In the genomic region with DNA sequence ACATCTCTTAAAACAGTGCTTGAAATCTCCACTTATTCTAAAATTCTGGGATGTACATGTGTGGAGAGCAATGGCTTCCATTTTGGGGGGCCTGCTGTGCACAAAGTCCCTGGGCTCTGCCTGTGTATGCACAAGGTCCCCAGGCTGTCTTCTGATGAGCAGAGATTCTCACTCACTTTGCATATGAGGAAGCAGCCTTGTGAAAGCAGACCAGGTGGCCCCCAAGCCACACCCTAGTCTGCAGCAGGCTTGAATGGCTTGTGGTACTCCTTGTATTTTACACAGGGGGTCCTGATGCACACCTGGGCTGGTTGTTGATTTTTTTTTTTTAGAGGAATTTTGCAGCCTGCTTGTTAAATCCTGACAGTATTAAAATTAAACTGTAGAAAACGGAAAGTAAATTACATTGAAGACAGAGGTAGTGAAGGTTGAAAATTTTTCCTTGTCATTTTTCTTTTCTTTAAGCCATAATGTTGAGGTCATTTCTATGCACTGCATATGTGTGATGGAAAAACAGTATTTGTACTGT, we compare ENCODE assay signal across 19 mouse cellular contexts.
A peak's percentile ranks its signal among the peaks of the same experiment; 100 is the strongest.
DNase-seq lines count a peak whose midpoint lies in the region; ATAC-seq lines count a peak whose summit lies in the region.
"Had no signal": no experiment of that assay in that cellular context is flagged by ENCODE, and none has a peak within 500 bp of the region (broad histone marks: within the 10 kb centered on the region; RNA-seq: fewer than 3 reads in every experiment).

No protein-coding gene starts in this region.

- ATAC-seq in neutrophil, adult 5-6 weeks (ENCODE audit: extremely low read depth, insufficient number of reproducible peaks, low FRiP score, poor library complexity, severe bottlenecking) = peak; percentile 90
- no peak for ATAC-seq in erythroblast, adult 5-6 weeks (replicated peaks; ENCODE audit: low FRiP score, poor library complexity, severe bottlenecking)
- ATAC-seq: activated CD4-positive, CD25-positive, alpha-beta regulatory T cell, adult 4 months; forebrain, embryonic 15.5 days; hindbrain, embryonic 16.5 days; intestine, embryonic 15.5 days had no signal

- intact Hi-C loops in heart, postnatal 10 days (cut with DNase I) = no loop called here

- DNase-seq in A20 (ENCODE audit: low read depth, low spot score) (peak; percentile 86), ES-CJ7 (ENCODE audit: low read depth, low spot score) (peak; percentile 42)
- DNase-seq in B cell, adult 2 months = peak; percentile 39 to 42
- DNase-seq in heart, postnatal 10 days = no peak
- DNase-seq in thymus, postnatal 25 days = no peak
- DNase-seq: adrenal gland, adult 8-10 months; adrenal gland, postnatal 25 days; cerebellum, adult 2 months; cerebellum, adult 9-11 months; cerebellum, postnatal 25 days; heart, adult 11 months; heart, postnatal 36 days; kidney, adult 11 months had no signal

Comparison
In these comparisons a context has a peak if more than half of its experiments do, and no peak if none do; other contexts are left out.
1. DNase-seq: peak in A20 (single experiment), B cell, adult 2 months (2 of 2) and ES-CJ7 (single experiment); none in heart, postnatal 10 days (0 of 2) and thymus, postnatal 25 days (single experiment).